Mouse (Mus musculus): ENCODE results near the gene Trabd2b. TPM values are rescaled to one million over a fixed set of nuclear protein-coding genes. Genes with fewer than 3 reads are reported as not detected.

The Trabd2b gene
- polyA plus RNA-seq, 1 experiment from 2014 or later: 0.79 TPM

- no peaks in the 10 kb centered on the region for H3K27me3 ChIP-seq (ENCODE audit: control insufficient read depth, insufficient read depth, low read length)
- DNase-seq: peak; percentile 37
- H3K9ac ChIP-seq (replicated peaks; ENCODE audit: low read length): no peak overlapping the region
- no peak overlapping the region for H3K4me3 ChIP-seq (replicated peaks; ENCODE audit: low read depth, low read length)
- H3K4me1 ChIP-seq (ENCODE audit: control insufficient read depth, insufficient read depth, low read length): no peaks in the 10 kb centered on the region
- H3K27ac ChIP-seq (replicated peaks; ENCODE audit: low read depth, low read length): no peak overlapping the region
- H3K4me2 ChIP-seq (ENCODE audit: low read length): peak overlapping the region; percentile 24
- ATAC-seq (ENCODE audit: low FRiP score, low TSS enrichment): no peak
- no peaks in the 10 kb centered on the region for H3K36me3 ChIP-seq (ENCODE audit: control insufficient read depth, insufficient read depth, low read length)
- 24% methylated on average over 16 of the region's 16 CpGs for WGBS
- H3K9me3 ChIP-seq (ENCODE audit: control insufficient read depth, low read length): no peaks in the 10 kb centered on the region
These were observed 9.6 kb downstream of the Trabd2b start for GRCm38 (mm10) chr4:114415925-114416645.

- WGBS: 90% methylated on average over 2 of the region's 2 CpGs
- H3K27me3 ChIP-seq (ENCODE audit: control insufficient read depth, insufficient read depth, low read length): no peaks in the 10 kb centered on the region
- H3K4me2 ChIP-seq (ENCODE audit: low read length): no peak overlapping the region
- no peak overlapping the region for H3K4me3 ChIP-seq (replicated peaks; ENCODE audit: low read depth, low read length)
- ATAC-seq (ENCODE audit: low FRiP score, low TSS enrichment) (no peak), DNase-seq (no peak)
- H3K9me3 ChIP-seq (ENCODE audit: control insufficient read depth, low read length): no peaks in the 10 kb centered on the region
- no peak overlapping the region for H3K27ac ChIP-seq (replicated peaks; ENCODE audit: low read depth, low read length)
- H3K36me3 ChIP-seq (ENCODE audit: control insufficient read depth, insufficient read depth, low read length): no peaks in the 10 kb centered on the region
- no peak overlapping the region for H3K9ac ChIP-seq (replicated peaks; ENCODE audit: low read length)
- H3K4me1 ChIP-seq (ENCODE audit: control insufficient read depth, insufficient read depth, low read length): no peaks in the 10 kb centered on the region
These were observed 13.6 kb downstream of the Trabd2b start for GRCm38 (mm10) chr4:114420154-114420553.

DNA sequence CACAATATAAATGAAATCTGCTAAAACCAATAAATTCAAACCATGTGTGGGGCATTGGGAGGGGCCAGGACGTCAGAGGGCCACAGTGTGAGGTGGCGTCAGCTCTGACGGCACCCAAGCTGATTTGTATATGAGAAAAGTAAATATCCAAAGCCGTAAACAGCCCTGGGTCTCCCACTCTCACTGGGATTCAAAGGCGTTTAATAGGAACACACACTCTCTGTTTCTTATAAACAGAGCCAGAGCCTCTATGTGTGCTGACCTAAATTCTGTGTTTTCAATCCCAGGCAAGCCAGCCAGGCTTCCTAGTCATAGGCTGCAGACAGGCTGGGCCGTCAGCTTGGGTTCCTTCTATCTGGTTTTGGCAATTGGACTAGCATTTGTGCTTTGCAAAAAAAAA, 16.6 kb downstream of the Trabd2b start:
- H3K4me2 ChIP-seq (ENCODE audit: low read length): no peak overlapping the region
- 79% methylated on average over 6 of the region's 6 CpGs for WGBS
- H3K36me3 ChIP-seq (ENCODE audit: control insufficient read depth, insufficient read depth, low read length): no peaks in the 10 kb centered on the region
- H3K9ac ChIP-seq (replicated peaks; ENCODE audit: low read length): no peak overlapping the region
- ATAC-seq (ENCODE audit: low FRiP score, low TSS enrichment) (no peak), DNase-seq (no peak)
- H3K9me3 ChIP-seq (ENCODE audit: control insufficient read depth, low read length): no peaks in the 10 kb centered on the region
- no peak overlapping the region for H3K4me3 ChIP-seq (replicated peaks; ENCODE audit: low read depth, low read length)
- H3K4me1 ChIP-seq (ENCODE audit: control insufficient read depth, insufficient read depth, low read length): no peaks in the 10 kb centered on the region
- H3K27me3 ChIP-seq (ENCODE audit: control insufficient read depth, insufficient read depth, low read length): no peaks in the 10 kb centered on the region
- H3K27ac ChIP-seq (replicated peaks; ENCODE audit: low read depth, low read length): no peak overlapping the region

- no peak overlapping the region for H3K9ac ChIP-seq (replicated peaks; ENCODE audit: low read length)
- H3K4me3 ChIP-seq (replicated peaks; ENCODE audit: low read depth, low read length): no peak overlapping the region
- no peaks in the 10 kb centered on the region for H3K9me3 ChIP-seq (ENCODE audit: control insufficient read depth, low read length)
- ATAC-seq (ENCODE audit: low FRiP score, low TSS enrichment) (no peak), DNase-seq (no peak)
- 50% methylated on average over 5 of the region's 5 CpGs for WGBS
- no peak overlapping the region for H3K4me2 ChIP-seq (ENCODE audit: low read length)
- H3K27me3 ChIP-seq (ENCODE audit: control insufficient read depth, insufficient read depth, low read length): no peaks in the 10 kb centered on the region
- no peaks in the 10 kb centered on the region for H3K36me3 ChIP-seq (ENCODE audit: control insufficient read depth, insufficient read depth, low read length)
- H3K27ac ChIP-seq (replicated peaks; ENCODE audit: low read depth, low read length): no peak overlapping the region
- H3K4me1 ChIP-seq (ENCODE audit: control insufficient read depth, insufficient read depth, low read length): no peaks in the 10 kb centered on the region
These were observed 19.3 kb downstream of the Trabd2b start for GRCm38 (mm10) chr4:114425808-114426207.

DNA sequence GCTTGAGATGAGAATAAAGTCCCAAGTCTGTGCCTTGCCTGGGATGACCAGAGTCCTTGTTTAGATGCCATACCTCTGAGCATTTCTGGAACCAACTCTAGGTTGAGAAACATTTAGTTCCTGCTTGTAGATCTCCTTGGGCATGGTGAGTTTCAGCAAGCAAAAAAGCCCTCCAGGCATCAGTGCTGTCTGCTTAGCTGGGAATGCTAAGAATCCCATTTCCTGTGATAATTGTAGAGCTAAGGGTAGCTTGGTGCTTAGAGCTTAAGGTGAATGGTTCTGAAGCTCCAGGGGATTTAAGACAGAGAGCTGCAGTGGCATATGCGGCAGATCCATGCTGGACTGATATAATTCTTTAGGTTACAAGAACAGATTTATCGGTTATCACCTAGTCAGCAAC, 26.2 kb downstream of the Trabd2b start:
- H3K27ac ChIP-seq (replicated peaks; ENCODE audit: low read depth, low read length): no peak overlapping the region
- WGBS: 89% methylated on average over 2 of the region's 2 CpGs
- H3K27me3 ChIP-seq (ENCODE audit: control insufficient read depth, insufficient read depth, low read length): no peaks in the 10 kb centered on the region
- no peaks in the 10 kb centered on the region for H3K36me3 ChIP-seq (ENCODE audit: control insufficient read depth, insufficient read depth, low read length)
- ATAC-seq (ENCODE audit: low FRiP score, low TSS enrichment) (no peak), DNase-seq (no peak)
- no peaks in the 10 kb centered on the region for H3K9me3 ChIP-seq (ENCODE audit: control insufficient read depth, low read length)
- no peak overlapping the region for H3K9ac ChIP-seq (replicated peaks; ENCODE audit: low read length)
- no peak overlapping the region for H3K4me3 ChIP-seq (replicated peaks; ENCODE audit: low read depth, low read length)
- H3K4me2 ChIP-seq (ENCODE audit: low read length): no peak overlapping the region
- no peaks in the 10 kb centered on the region for H3K4me1 ChIP-seq (ENCODE audit: control insufficient read depth, insufficient read depth, low read length)

- Histone ChIP-seq H3K9me3 (ENCODE audit: control insufficient read depth, low read length) (no peaks in the 10 kb centered on the region), H3K27me3 (ENCODE audit: control insufficient read depth, insufficient read depth, low read length) (no peaks in the 10 kb centered on the region), H3K4me1 (ENCODE audit: control insufficient read depth, insufficient read depth, low read length) (no peaks in the 10 kb centered on the region), H3K36me3 (ENCODE audit: control insufficient read depth, insufficient read depth, low read length) (no peaks in the 10 kb centered on the region), H3K4me2 (ENCODE audit: low read length) (no peak overlapping the region), H3K4me3 (replicated peaks; ENCODE audit: low read depth, low read length) (no peak overlapping the region), H3K9ac (replicated peaks; ENCODE audit: low read length) (no peak overlapping the region), H3K27ac (replicated peaks; ENCODE audit: low read depth, low read length) (no peak overlapping the region)
- no peak for ATAC-seq (ENCODE audit: low FRiP score, low TSS enrichment)
- 86% methylated on average over 1 of the region's 1 CpGs for WGBS
- no peak for DNase-seq
These were observed 26.9 kb downstream of the Trabd2b start for GRCm38 (mm10) chr4:114433440-114433839.

- DNase-seq (no peak), ATAC-seq (ENCODE audit: low FRiP score, low TSS enrichment) (no peak)
- WGBS: 64% methylated on average over 1 of the region's 1 CpGs
- H3K4me2 ChIP-seq (ENCODE audit: low read length): no peak overlapping the region
- no peaks in the 10 kb centered on the region for H3K36me3 ChIP-seq (ENCODE audit: control insufficient read depth, insufficient read depth, low read length)
- H3K27me3 ChIP-seq (ENCODE audit: control insufficient read depth, insufficient read depth, low read length): no peaks in the 10 kb centered on the region
- H3K27ac ChIP-seq (replicated peaks; ENCODE audit: low read depth, low read length): no peak overlapping the region
- no peak overlapping the region for H3K4me3 ChIP-seq (replicated peaks; ENCODE audit: low read depth, low read length)
- H3K9me3 ChIP-seq (ENCODE audit: control insufficient read depth, low read length): no peaks in the 10 kb centered on the region
- H3K4me1 ChIP-seq (ENCODE audit: control insufficient read depth, insufficient read depth, low read length): no peaks in the 10 kb centered on the region
- H3K9ac ChIP-seq (replicated peaks; ENCODE audit: low read length): no peak overlapping the region
These were observed 28.2 kb downstream of the Trabd2b start for GRCm38 (mm10) chr4:114434766-114435165.

- H3K27me3 ChIP-seq (ENCODE audit: control insufficient read depth, insufficient read depth, low read length): no peaks in the 10 kb centered on the region
- no peak overlapping the region for H3K9ac ChIP-seq (replicated peaks; ENCODE audit: low read length)
- no peaks in the 10 kb centered on the region for H3K9me3 ChIP-seq (ENCODE audit: control insufficient read depth, low read length)
- ATAC-seq (ENCODE audit: low FRiP score, low TSS enrichment) (no peak), DNase-seq (no peak)
- no peaks in the 10 kb centered on the region for H3K4me1 ChIP-seq (ENCODE audit: control insufficient read depth, insufficient read depth, low read length)
- H3K4me3 ChIP-seq (replicated peaks; ENCODE audit: low read depth, low read length): no peak overlapping the region
- no peak overlapping the region for H3K4me2 ChIP-seq (ENCODE audit: low read length)
- no peaks in the 10 kb centered on the region for H3K36me3 ChIP-seq (ENCODE audit: control insufficient read depth, insufficient read depth, low read length)
- H3K27ac ChIP-seq (replicated peaks; ENCODE audit: low read depth, low read length): no peak overlapping the region
- WGBS: 79% methylated on average over 7 of the region's 7 CpGs
These were observed 28.9 kb downstream of the Trabd2b start for GRCm38 (mm10) chr4:114435381-114435780.

DNA sequence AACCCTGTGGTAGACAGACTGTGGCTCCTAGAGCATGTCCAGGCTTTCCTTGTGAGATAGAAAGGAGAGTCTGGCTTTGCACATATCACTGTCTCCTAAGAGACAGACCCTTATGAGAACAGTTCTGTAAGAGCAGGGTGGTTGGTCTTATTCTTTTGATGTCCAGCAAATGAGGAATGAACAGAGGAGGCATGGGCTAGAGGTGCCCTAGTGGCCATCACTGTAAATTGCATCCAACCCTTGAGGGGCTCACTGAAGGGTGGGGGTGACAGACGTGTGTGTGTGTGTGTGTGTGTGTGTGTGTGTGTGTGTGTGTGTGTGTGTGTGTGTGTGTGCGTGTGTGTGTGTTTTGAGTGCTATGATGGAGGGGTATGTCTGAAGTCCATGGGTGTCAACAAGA, 32.2 kb downstream of the Trabd2b start:
- H3K4me1 ChIP-seq (ENCODE audit: control insufficient read depth, insufficient read depth, low read length): no peaks in the 10 kb centered on the region
- no peaks in the 10 kb centered on the region for H3K27me3 ChIP-seq (ENCODE audit: control insufficient read depth, insufficient read depth, low read length)
- no peaks in the 10 kb centered on the region for H3K9me3 ChIP-seq (ENCODE audit: control insufficient read depth, low read length)
- H3K36me3 ChIP-seq (ENCODE audit: control insufficient read depth, insufficient read depth, low read length): no peaks in the 10 kb centered on the region
- no peak overlapping the region for H3K4me2 ChIP-seq (ENCODE audit: low read length)
- DNase-seq (no peak), ATAC-seq (ENCODE audit: low FRiP score, low TSS enrichment) (no peak)
- WGBS: 64% methylated on average over 2 of the region's 2 CpGs
- no peak overlapping the region for H3K9ac ChIP-seq (replicated peaks; ENCODE audit: low read length)
- H3K4me3 ChIP-seq (replicated peaks; ENCODE audit: low read depth, low read length): no peak overlapping the region
- H3K27ac ChIP-seq (replicated peaks; ENCODE audit: low read depth, low read length): no peak overlapping the region

Measured in midbrain, embryonic 14.5 days (tissue).